Mouse (Mus musculus) MEL (cell line): ENCODE data around the gene Card11. TPM values are rescaled to one million over a fixed set of nuclear protein-coding genes. Genes with fewer than 3 reads are reported as not detected.

Experiments
- DNase-seq: peaks from one replicate; pipeline ENCODE4 v3.0.0; 2011; ENCODE audit warnings: low read depth, low spot score
- H3K27ac ChIP-seq: 2 replicates; pipeline ENCODE4 v1.5.1; 2012; ENCODE audit warnings: low read depth, mild to moderate bottlenecking, control low read depth, low read length, moderate library complexity; ENCODE audit not compliant: control insufficient read depth
- H3K27me3 ChIP-seq, 2 experiments: fragments of 150-350 bp in 1 of 2; sonication (generic) in 1 of 2; 2 replicates each; pipeline ENCODE4 v1.6.1; 2012; ENCODE audit warnings: low read length in 2 of 2, mild to moderate bottlenecking in 2 of 2, improper control_type of control experiment in 1 of 2, moderate library complexity in 1 of 2; ENCODE audit not compliant: insufficient read depth in 2 of 2, control insufficient read depth in 1 of 2
- H3K36me3 ChIP-seq, 2 experiments: 2 replicates each; pipeline ENCODE4 v1.6.1; 2012 to 2014; ENCODE audit warnings: low read length in 2 of 2, improper control_type of control experiment in 1 of 2, inconsistent platforms in 1 of 2, mild to moderate bottlenecking in 1 of 2; ENCODE audit not compliant: insufficient read depth in 2 of 2, control insufficient read depth in 1 of 2
- H3K4me1 ChIP-seq, 2 experiments: fragments of 150-350 bp in 1 of 2; sonication (generic) in 1 of 2; 2 replicates each; pipeline ENCODE4 v1.6.1; 2012; ENCODE audit warnings: low read length in 2 of 2, improper control_type of control experiment in 1 of 2, mild to moderate bottlenecking in 1 of 2; ENCODE audit not compliant: insufficient read depth in 2 of 2, control insufficient read depth in 1 of 2
- H3K4me3 ChIP-seq, 2 experiments: fragments of 150-350 bp in 1 of 2; sonication (generic) in 1 of 2; 2 replicates each; pipeline ENCODE4 v1.5.1; 2012; ENCODE audit warnings: low read depth in 2 of 2, low read length in 2 of 2, mild to moderate bottlenecking in 2 of 2, moderate library complexity in 2 of 2, control low read depth in 1 of 2, improper control_type of control experiment in 1 of 2; ENCODE audit not compliant: control insufficient read depth in 1 of 2, insufficient read depth in 1 of 2
- H3K79me2 ChIP-seq: 2 replicates; pipeline ENCODE4 v1.6.1; 2012; ENCODE audit warnings: mild to moderate bottlenecking, low read length, moderate library complexity; ENCODE audit not compliant: control insufficient read depth, poor library complexity, insufficient read depth
- H3K9ac ChIP-seq: 2 replicates; pipeline ENCODE4 v1.6.1; 2012; ENCODE audit warnings: low read depth, mild to moderate bottlenecking, control low read depth, low read length, moderate library complexity; ENCODE audit not compliant: control insufficient read depth, poor library complexity, severe bottlenecking
- H3K9me3 ChIP-seq: fragments of 150-350 bp; sonication (generic); replicated peaks from 2 replicates; pipeline ENCODE4 v1.6.1; 2012; ENCODE audit warnings: mild to moderate bottlenecking, low read length, improper control_type of control experiment, moderate library complexity; ENCODE audit not compliant: insufficient read depth
- CHD2 ChIP-seq: IDR thresholded peaks from 2 replicates; pipeline ENCODE4 v1.6.1; 2011; ENCODE audit warnings: low read length, improper control_type of control experiment
- CTCF ChIP-seq, 3 experiments: IDR thresholded peaks in 2 of 3; conservative IDR thresholded peaks in 1 of 3; 2 replicates each; pipeline ENCODE4 v1.5.1; 2011 to 2012; ENCODE audit warnings: low read length in 3 of 3, low read depth in 2 of 3, mild to moderate bottlenecking in 2 of 3, improper control_type of control experiment in 1 of 3, inconsistent platforms in 1 of 3, mixed read lengths in 1 of 3, moderate library complexity in 1 of 3; ENCODE audit not compliant: control insufficient read depth in 1 of 3, insufficient read depth in 1 of 3, poor library complexity in 1 of 3, severe bottlenecking in 1 of 3
- E2F4 ChIP-seq: IDR thresholded peaks from 2 replicates; pipeline ENCODE4 v1.6.1; 2011; ENCODE audit warnings: low read depth, low read length, improper control_type of control experiment, borderline replicate concordance
- ELF1 ChIP-seq: IDR thresholded peaks from 2 replicates; pipeline ENCODE4 v1.6.1; 2014; ENCODE audit warnings: low read depth, mild to moderate bottlenecking, inconsistent platforms, low read length, improper control_type of control experiment, moderate library complexity
- EP300 ChIP-seq, 2 experiments: IDR thresholded peaks; 2 replicates each; pipeline ENCODE4 v1.6.1; 2011; ENCODE audit warnings: improper control_type of control experiment in 2 of 2, low read length in 2 of 2, low read depth in 1 of 2, mild to moderate bottlenecking in 1 of 2
- ETS1 ChIP-seq: IDR thresholded peaks from 2 replicates; pipeline ENCODE4 v1.6.1; 2012; ENCODE audit warnings: low read depth, mild to moderate bottlenecking, inconsistent platforms, low read length, improper control_type of control experiment, moderate library complexity
- GABPA ChIP-seq: IDR thresholded peaks from 2 replicates; pipeline ENCODE4 v1.6.1; 2012; ENCODE audit warnings: low read depth, mild to moderate bottlenecking, inconsistent platforms, low read length, improper control_type of control experiment, moderate library complexity
- GATA1 ChIP-seq: IDR thresholded peaks from 2 replicates; pipeline ENCODE4 v1.6.1; 2011; ENCODE audit warnings: low read depth, low read length, improper control_type of control experiment
- HCFC1 ChIP-seq: IDR thresholded peaks from 2 replicates; pipeline ENCODE4 v1.6.1; 2012; ENCODE audit warnings: low read depth, mild to moderate bottlenecking, inconsistent platforms, low read length, improper control_type of control experiment, moderate library complexity
- JUND ChIP-seq: IDR thresholded peaks from 2 replicates; pipeline ENCODE4 v1.6.1; 2011; ENCODE audit warnings: low read depth, mild to moderate bottlenecking, improper control_type of control experiment, low read length
- MAFK ChIP-seq: IDR thresholded peaks from 2 replicates; pipeline ENCODE4 v1.6.1; 2011; ENCODE audit warnings: low read depth, mild to moderate bottlenecking, low read length, improper control_type of control experiment, borderline replicate concordance
- MAX ChIP-seq: IDR thresholded peaks from 2 replicates; pipeline ENCODE4 v1.6.1; 2011; ENCODE audit warnings: low read length, improper control_type of control experiment
- MXI1 ChIP-seq: IDR thresholded peaks from 2 replicates; pipeline ENCODE4 v1.6.1; 2011; ENCODE audit warnings: mild to moderate bottlenecking, low read depth, low read length, improper control_type of control experiment
- MYB ChIP-seq: IDR thresholded peaks from 2 replicates; pipeline ENCODE4 v1.6.1; 2011; ENCODE audit warnings: mild to moderate bottlenecking, low read depth, low read length, improper control_type of control experiment
- NELFE ChIP-seq: IDR thresholded peaks from 2 replicates; pipeline ENCODE4 v1.6.1; 2011; ENCODE audit warnings: low read depth, low read length, improper control_type of control experiment
- POLR2A ChIP-seq, 2 experiments: IDR thresholded peaks; 2 replicates each; pipeline ENCODE4 v1.6.1; 2011 to 2012; ENCODE audit warnings: low read length in 2 of 2, mild to moderate bottlenecking in 2 of 2, control low read depth in 1 of 2, improper control_type of control experiment in 1 of 2, low read depth in 1 of 2, moderate library complexity in 1 of 2; ENCODE audit not compliant: control insufficient read depth in 1 of 2, insufficient read depth in 1 of 2, poor library complexity in 1 of 2
- POLR2AphosphoS2 ChIP-seq: IDR thresholded peaks from 2 replicates; pipeline ENCODE4 v1.6.1; 2011; ENCODE audit warnings: low read length, improper control_type of control experiment
- POLR2AphosphoS5 ChIP-seq: IDR thresholded peaks from 2 replicates; pipeline ENCODE4 v1.6.1; 2012; ENCODE audit warnings: low read depth, borderline replicate concordance, mild to moderate bottlenecking, inconsistent platforms, low read length, moderate library complexity, mixed read lengths
- RAD21 ChIP-seq: IDR thresholded peaks from 2 replicates; pipeline ENCODE4 v1.6.1; 2011; ENCODE audit warnings: mild to moderate bottlenecking, low read depth, low read length, improper control_type of control experiment
- SIN3A ChIP-seq: IDR thresholded peaks from 2 replicates; pipeline ENCODE4 v1.6.1; 2012; ENCODE audit warnings: low read length, improper control_type of control experiment, inconsistent platforms
- SMC3 ChIP-seq: IDR thresholded peaks from 2 replicates; pipeline ENCODE4 v1.6.1; 2011; ENCODE audit warnings: low read depth, low read length, improper control_type of control experiment
- TAL1 ChIP-seq: IDR thresholded peaks from 2 replicates; pipeline ENCODE4 v1.6.1; 2012; ENCODE audit warnings: mild to moderate bottlenecking, inconsistent platforms, low read length, moderate library complexity, mixed read lengths
- TBP ChIP-seq: IDR thresholded peaks from 2 replicates; pipeline ENCODE4 v1.8.0; 2011; ENCODE audit warnings: low read depth, low read length, improper control_type of control experiment
- TCF12 ChIP-seq: IDR thresholded peaks from 2 replicates; pipeline ENCODE4 v1.6.1; 2014; ENCODE audit warnings: low read depth, mild to moderate bottlenecking, inconsistent platforms, low read length, improper control_type of control experiment, moderate library complexity
- UBTF ChIP-seq: IDR thresholded peaks from 2 replicates; pipeline ENCODE4 v1.6.1; 2012; ENCODE audit warnings: low read depth, mild to moderate bottlenecking, inconsistent platforms, low read length, improper control_type of control experiment, moderate library complexity, borderline replicate concordance; ENCODE audit not compliant: insufficient read depth
- USF1 ChIP-seq: IDR thresholded peaks from 2 replicates; pipeline ENCODE4 v1.6.1; 2014; ENCODE audit warnings: low read depth, mild to moderate bottlenecking, inconsistent platforms, low read length, improper control_type of control experiment, moderate library complexity
- USF2 ChIP-seq, 2 experiments: IDR thresholded peaks; 2 replicates each; pipeline ENCODE4 v1.6.1; 2011 to 2012; ENCODE audit warnings: improper control_type of control experiment in 2 of 2, low read length in 2 of 2, borderline replicate concordance in 1 of 2, inconsistent platforms in 1 of 2, low read depth in 1 of 2, mild to moderate bottlenecking in 1 of 2; ENCODE audit not compliant: insufficient read depth in 1 of 2
- ZC3H11A ChIP-seq: IDR thresholded peaks from 2 replicates; pipeline ENCODE4 v1.6.1; 2012; ENCODE audit warnings: low read depth, mild to moderate bottlenecking, inconsistent platforms, low read length, improper control_type of control experiment
- polyA plus RNA-seq, 2 experiments: library from polyadenylated mRNA; stranded (reverse) in 1 of 2; unstranded in 1 of 2; fragments of >175 nt in 1 of 2; fragments of >200 nt in 1 of 2; gene quantifications; 2 replicates each; pipeline versions ENCODE4 v1.2.1 to v1.2.4; 2012; ENCODE audit warnings: low replicate concordance in 2 of 2, low read depth in 1 of 2; ENCODE audit not compliant: insufficient read length in 2 of 2, insufficient read depth in 1 of 2, missing spikeins in 1 of 2
- total RNA-seq: library from RNA; depleted of rRNA; stranded (reverse); fragments of 300-350 nt; gene quantifications from 2 replicates; pipeline ENCODE4 v1.2.3, GENCODE M21; 2012

Gene Card11
- total and polyA plus RNA-seq, 3 experiments = not detected

- Histone ChIP-seq H3K9me3 (no peaks in the 10 kb centered on the region), H3K4me1 (no peaks in the 10 kb centered on the region), H3K27me3 (no peaks in the 10 kb centered on the region), H3K27ac (no peak overlapping the region), H3K4me3 (no peak overlapping the region), H3K79me2 (no peaks in the 10 kb centered on the region), H3K36me3 (no peaks in the 10 kb centered on the region), H3K9ac (no peak overlapping the region)
- TF ChIP-seq MXI1 = no peak
- no peak for TF ChIP-seq MYB
- no peak for TF ChIP-seq JUND
- no peak for TF ChIP-seq CHD2
- no peak for TF ChIP-seq E2F4
- no peak for TF ChIP-seq SMC3
- TF ChIP-seq GABPA = no peak
- no peak for TF ChIP-seq UBTF
- TF ChIP-seq USF1 = no peak
- no peak for TF ChIP-seq ELF1
- no peak for TF ChIP-seq POLR2AphosphoS5
- TF ChIP-seq TAL1 = no peak
- TF ChIP-seq MAX = no peak
- no peak for TF ChIP-seq POLR2AphosphoS2
- TF ChIP-seq GATA1 = no peak
- no peak for TF ChIP-seq ZC3H11A
- TF ChIP-seq TBP = no peak
- DNase-seq = no peak
Observed at GRCm38 (mm10) chr5:140873736-140874307, 126.6 kb downstream of the Card11 start.

- no peaks in the 10 kb centered on the region for H3K9me3 ChIP-seq
- no peaks in the 10 kb centered on the region for H3K36me3 ChIP-seq
- H3K27me3 ChIP-seq = no peaks in the 10 kb centered on the region
- H3K4me1 ChIP-seq = no peaks in the 10 kb centered on the region
- no peak for TF ChIP-seq NELFE
- no peak for TF ChIP-seq ETS1
- no peak for TF ChIP-seq RAD21
- no peak for TF ChIP-seq ZC3H11A
- no peak for TF ChIP-seq MAFK
- TF ChIP-seq USF2 (IDR thresholded peaks at IDR 0.05; ENCODE audit: borderline replicate concordance in 1 of 2, insufficient read depth in 1 of 2, low read depth in 1 of 2, low read length in 2 of 2) = no peak
- no peak for TF ChIP-seq EP300 (IDR thresholded peaks at IDR 0.05; ENCODE audit: low read depth in 1 of 2, low read length in 2 of 2)
- no peak for TF ChIP-seq HCFC1
- no peak for TF ChIP-seq SIN3A
- no peak for TF ChIP-seq CTCF (IDR thresholded peaks at IDR 0.05 in 2 of 3, conservative IDR thresholded peaks at IDR 0.05 in 1 of 3; ENCODE audit: control insufficient read depth in 1 of 3, insufficient read depth in 1 of 3, low read depth in 2 of 3, low read length in 3 of 3, poor library complexity in 1 of 3, severe bottlenecking in 1 of 3)
- no peak for TF ChIP-seq TCF12
- no peak for TF ChIP-seq POLR2A (IDR thresholded peaks at IDR 0.05; ENCODE audit: control insufficient read depth in 1 of 2, insufficient read depth in 1 of 2, low read depth in 1 of 2, low read length in 2 of 2, poor library complexity in 1 of 2)
- no peak overlapping the region for H3K27ac ChIP-seq
- no peak for DNase-seq
- no peaks in the 10 kb centered on the region for H3K79me2 ChIP-seq
- no peak overlapping the region for H3K9ac ChIP-seq
- H3K4me3 ChIP-seq = no peak overlapping the region
Observed at GRCm38 (mm10) chr5:140873039-140873551, 127.3 kb downstream of the Card11 start.
